Mouse (Mus musculus) regulatory T cell (primary cell): ENCODE data around the gene Ccdc106.

Experiments used
- in situ Hi-C: fragments of 300-600 bp; cut with MboI, MseI; formaldehyde crosslinking; loops from one replicate; pipeline ENCODE4 v1.15.1; 2025; ENCODE audit warnings: high pct_unique_total_duplicates

The Ccdc106 gene

DNA sequence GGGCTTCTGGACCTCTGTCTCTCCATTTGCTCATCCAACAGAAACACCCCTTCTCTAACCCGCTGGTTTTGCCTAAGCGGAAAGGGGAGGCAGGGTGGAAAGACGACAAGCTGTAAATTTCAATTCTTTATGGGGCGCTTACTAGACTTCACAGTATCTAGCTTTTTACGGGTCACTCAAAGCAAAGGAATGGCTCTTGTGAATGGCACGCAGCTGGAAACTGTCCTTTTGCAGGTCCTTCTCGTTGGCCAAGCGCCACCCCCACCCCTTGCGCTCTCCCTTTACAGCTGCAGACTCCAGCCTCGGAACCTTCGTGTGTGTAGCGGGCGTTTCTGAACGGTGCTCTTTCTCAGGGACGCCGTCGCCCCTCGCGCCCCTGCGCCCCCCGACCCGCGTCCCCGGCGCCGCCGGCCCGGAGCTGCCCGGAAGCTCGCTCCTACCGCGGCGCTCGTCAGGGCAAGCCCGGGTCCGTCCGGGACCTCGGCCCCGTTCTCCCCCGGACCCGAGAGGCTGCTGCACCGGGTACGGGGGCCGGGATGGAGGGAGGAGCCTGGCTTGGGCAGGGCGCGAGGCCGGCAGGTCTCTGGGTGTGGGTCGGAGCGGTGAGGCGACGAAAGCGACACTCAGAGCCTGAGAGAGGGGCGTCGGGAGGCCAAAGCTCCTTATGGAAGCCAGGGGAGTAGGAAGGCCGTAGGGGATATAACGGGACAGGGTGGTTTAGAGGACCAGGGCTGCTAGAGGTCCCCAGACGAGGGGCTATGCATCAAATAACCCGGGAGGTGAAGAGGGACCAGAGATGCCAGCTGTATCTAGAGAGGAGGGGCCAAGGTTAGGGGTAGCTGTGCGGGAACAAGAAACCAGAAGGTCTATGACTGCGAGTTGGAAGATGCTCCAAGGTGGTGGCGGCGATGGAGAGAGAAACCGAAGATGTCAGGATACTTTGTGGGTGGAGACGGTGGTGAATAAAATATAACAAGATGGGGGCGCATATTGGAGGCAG, 31.1 kb downstream of the Ccdc106 start, which contains the start of gene Zfp580:
TSS of gene Zfp580 (plus strand) at position 346 of the 1,000 bp plus-strand sequence.
- in situ Hi-C loops, result loop anchor here (5.0 to 25.0 kb wide), 2 partner anchors 109 to 914 kb away; partner anchors contain the start of gene Leng8

DNA sequence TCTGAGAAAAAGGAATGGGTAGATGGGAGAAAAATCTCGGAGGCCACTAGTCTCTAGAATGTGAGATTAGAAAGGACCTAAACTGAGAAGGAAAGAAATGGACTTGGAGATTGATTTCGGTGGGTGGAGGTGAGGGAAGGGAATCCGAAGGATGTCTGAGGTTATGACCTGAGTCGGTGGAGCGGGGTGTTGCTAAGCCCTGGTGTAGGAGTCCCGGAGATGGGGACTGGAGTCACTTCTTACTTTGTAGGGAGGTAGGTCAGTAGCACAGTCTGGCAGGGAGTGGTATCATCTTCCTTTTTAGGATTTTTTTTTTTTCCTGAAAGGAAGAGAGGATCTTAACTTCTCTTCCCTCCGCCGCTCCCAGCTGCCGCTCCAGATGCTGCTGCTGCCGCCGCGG, 32.1 kb downstream of the Ccdc106 start:
- in situ Hi-C loops, result loop anchor here (5.0 to 25.0 kb wide), 2 partner anchors 110 to 915 kb away; partner anchors contain the start of gene Leng8

DNA sequence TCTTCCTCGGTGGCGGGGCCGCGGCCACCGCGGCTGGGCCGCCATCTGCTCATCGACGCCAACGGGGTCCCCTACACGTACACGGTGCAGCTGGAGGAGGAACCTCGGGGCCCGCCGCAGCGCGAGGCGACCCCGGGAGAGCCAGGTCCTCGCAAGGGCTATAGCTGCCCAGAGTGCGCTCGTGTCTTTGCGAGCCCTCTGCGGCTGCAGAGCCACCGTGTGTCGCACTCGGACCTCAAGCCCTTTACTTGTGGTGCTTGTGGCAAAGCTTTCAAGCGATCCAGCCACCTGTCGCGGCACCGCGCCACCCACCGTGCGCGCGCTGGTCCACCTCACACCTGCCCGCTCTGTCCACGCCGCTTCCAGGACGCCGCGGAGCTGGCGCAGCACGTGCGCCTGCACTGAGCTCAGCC, 32.6 kb downstream of the Ccdc106 start:
- in situ Hi-C loops, result loop anchor here (5.0 to 25.0 kb wide), 2 partner anchors 111 to 916 kb away; partner anchors contain the start of gene Leng8

DNA sequence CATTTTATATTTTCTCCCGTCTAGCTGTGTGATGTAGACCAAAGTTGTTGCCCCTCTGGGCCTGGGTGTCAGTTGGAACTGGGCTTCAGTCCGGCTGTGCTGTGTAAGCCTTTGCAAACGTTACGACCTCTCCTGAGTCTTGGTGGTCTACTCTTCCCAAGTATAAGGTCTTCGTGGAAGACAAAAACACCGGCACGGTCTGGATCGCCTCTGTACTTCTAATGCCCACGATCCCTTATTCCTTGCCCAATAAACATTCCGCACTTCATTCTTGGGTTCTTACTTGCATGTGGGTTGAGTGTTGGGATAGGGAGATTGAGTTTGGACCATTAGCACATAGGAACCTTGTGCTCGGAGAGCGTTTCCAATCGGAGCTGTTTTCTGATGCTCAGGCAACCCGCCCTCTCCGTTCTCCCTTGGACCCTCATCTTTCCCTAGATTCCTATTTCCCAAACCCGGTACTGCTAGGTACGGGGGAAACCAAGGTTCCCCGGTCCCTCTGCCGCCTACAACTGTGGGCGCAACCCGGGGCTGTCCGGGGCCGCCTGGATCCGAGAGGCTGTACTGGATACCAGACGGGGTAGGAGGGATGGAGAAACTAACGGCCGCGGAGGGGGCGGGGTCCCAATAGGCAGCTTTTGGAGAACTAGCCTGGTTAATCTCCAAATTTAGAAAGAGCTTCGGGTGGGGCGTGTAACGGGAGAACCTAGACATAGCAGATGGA, 33.3 kb downstream of the Ccdc106 start:
- in situ Hi-C loops, result loop anchor here (5.0 to 25.0 kb wide), 2 partner anchors 111 to 916 kb away; partner anchors contain the start of gene Leng8

DNA sequence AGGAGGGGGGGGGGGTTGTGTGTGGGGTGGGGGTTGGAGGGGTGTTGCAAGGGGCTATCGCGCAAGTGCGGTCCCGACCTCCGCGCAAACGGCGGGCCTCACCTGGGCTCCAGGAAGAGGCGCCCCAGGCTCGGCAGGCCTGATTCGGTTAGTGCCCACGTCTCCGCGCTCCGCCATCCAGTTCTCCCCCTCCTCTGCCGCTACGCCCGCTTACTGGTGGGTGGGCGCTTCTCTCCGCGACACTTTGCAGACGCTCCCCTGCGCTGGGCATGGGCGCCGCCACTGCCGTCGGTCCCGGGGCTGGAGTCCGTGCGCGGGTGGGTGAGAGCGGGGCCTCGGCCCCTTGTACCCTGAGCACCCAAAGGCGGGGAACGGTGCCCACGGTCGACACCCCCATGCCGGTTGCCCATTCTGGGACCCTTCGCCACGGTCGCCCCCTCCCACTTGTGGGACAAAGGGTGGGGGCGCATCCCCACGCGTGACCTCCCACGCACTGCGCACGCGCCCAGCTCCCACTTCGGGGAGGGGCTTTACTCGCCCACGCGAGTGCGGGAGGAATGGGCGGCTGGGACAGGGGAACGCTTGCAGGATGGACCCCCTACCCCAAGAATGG, 36.4 kb downstream of the Ccdc106 start:
- in situ Hi-C loops, result loop anchor here (5.0 to 25.0 kb wide), 2 partner anchors 34 to 919 kb away; partner anchors contain the start of genes Ccdc106, Leng8 and Zfp865

DNA sequence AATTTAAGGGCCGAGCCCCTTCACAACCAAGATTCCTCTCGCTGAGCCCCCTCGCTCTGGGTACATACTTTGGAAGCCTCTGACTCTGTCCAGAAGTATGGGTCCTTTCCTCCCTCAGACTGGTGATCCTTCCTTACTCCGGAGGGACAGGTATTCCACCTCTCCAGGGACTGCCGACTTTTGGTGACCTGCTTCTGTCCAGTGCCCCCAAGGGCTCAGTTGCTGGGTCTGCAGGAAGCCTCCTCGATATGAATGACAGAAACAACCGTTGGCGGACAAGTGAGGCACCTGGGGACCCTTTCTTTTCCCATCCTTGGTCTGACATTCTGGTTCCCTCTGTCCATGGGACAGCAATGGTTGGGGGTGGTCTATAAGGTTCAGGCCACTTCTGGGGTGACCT, 37.0 kb downstream of the Ccdc106 start:
- in situ Hi-C loops, result loop anchor here (5.0 to 25.0 kb wide), 2 partner anchors 35 to 920 kb away; partner anchors contain the start of genes Ccdc106, Leng8 and Zfp865

DNA sequence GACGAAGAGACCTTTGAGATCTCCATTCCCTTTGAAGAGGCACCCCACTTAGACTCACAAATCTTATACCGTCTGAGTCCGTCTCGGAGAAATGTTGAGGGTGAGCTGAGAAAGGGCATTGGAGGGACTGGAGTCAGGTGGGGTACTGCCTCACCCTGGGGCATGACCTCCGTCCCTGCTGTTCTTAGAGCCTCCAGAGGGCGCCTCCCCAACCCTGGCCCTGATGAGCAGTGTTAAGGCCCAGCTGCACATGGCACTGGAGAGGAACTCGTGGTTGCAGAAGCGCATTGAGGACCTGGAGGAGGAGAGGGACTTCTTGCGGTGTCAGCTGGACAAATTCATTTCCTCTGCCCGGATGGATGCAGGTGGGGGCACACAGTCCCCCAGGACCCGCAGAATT, 37.5 kb downstream of the Ccdc106 start:
- in situ Hi-C loops, result loop anchor here (5.0 to 25.0 kb wide), 2 partner anchors 36 to 921 kb away; partner anchors contain the start of genes Ccdc106, Leng8 and Zfp865

DNA sequence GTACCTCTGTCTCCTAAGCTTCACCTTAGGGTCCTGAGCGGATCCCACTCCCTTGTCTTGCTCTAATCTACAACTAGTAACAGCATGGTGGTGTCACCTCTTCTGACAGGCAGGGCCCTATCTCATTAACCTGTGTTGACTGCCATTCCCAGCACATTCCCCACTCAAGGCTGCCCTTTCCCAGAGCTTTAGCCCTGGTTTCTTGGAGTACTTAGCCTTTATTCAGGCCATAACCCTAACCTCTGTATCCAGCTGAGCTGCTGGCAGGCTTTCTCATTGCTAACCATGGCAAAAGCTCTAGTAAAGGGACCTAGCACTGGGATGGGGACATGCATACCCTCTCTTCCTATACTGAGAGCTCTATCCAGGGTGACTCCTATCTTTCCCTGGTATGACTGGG, 38.3 kb downstream of the Ccdc106 start:
- in situ Hi-C loops, result loop anchor here (5.0 to 25.0 kb wide), 2 partner anchors 36 to 921 kb away; partner anchors contain the start of genes Ccdc106, Leng8 and Zfp865

DNA sequence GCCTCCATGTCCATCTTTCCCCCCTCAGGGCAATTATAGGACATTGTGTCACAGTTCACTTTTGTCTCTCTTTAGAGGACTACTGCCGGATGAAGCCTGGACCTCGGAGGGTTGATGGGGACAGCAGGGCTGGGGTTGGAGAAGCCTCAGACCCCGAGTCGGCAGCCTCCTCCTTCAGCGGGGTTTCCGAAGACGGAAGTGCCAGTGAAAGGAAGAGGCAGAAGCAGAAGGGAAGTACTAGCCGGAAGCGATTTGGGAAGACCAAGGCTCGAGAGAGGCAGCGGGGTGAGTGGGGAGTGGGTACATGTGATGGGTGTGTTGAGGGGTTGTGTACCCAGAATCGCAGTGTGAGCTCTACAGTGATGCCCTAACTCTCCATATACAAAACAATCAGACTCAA, 39.1 kb downstream of the Ccdc106 start:
- in situ Hi-C loops, result loop anchor here (5.0 to 25.0 kb wide), 2 partner anchors 37 to 922 kb away; partner anchors contain the start of genes Ccdc106, Leng8 and Zfp865

DNA sequence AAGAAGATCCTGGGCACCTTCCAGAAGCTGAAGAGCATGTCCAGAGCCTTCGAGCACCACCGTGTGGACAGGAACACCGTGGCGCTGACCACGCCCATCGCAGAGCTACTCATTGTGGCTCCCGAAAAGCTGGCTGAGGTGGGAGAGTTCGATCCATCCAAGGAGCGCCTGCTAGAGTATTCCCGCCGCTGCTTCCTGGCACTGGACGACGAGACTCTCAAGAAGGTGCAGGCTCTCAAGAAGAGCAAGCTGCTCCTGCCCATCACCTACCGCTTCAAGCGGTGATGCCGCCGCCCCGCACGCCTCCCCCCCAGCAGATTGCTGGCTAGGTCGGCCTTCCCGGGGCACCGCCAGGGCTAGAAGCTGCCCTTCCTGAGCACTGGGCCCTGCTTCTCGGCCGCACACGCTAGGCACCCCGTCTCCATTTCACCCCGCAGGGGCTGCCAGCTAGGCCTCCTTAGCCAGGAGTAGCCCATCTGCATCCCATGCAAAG, 39.9 kb downstream of the Ccdc106 start:
- in situ Hi-C loops, result loop anchor here (25.0 kb wide), 1 partner anchor 923 kb away; the partner anchor contains the start of gene Leng8

DNA sequence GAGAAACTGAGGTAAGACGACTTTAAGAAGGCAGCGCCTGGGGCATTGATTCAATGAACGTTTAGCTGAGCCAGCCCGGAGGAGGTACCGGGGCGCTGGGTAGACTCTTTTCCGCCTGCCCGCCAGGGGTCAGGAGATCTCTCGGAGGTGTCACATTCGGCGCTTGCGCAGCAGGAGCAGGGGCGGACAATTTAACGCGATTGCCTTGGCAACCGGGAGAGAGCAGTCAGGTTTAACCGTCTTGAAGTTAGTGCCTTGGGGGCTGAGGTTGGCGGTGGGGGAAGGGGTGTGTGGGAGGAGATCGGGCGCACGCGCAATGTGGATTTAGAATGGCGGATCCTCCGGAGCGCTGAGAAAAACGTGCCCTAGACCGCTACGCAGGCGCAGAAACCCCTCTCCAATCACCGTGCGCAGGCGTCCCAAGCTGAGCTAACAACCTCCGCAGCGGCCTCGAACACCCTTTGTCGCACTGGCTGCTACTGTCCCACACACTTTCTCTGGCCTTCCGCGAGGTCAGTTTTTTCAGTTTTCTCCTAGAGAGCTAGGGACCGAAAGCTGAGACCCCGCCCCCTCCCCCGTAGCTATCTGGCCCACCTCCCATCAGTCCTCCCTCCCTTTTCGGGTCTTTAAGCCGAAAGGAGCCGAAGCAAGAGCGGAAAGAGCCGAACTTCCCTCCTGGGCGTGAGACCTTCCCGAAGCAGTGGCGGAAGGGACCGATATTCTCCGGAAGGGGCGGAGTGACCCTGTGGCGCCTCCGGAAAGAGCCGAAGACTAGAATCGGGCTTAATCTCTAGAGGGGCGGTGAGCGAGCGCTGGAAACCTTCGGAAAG, 40.8 kb downstream of the Ccdc106 start:
- in situ Hi-C loops, result loop anchor here (25.0 kb wide), 1 partner anchor 924 kb away; the partner anchor contains the start of gene Leng8

DNA sequence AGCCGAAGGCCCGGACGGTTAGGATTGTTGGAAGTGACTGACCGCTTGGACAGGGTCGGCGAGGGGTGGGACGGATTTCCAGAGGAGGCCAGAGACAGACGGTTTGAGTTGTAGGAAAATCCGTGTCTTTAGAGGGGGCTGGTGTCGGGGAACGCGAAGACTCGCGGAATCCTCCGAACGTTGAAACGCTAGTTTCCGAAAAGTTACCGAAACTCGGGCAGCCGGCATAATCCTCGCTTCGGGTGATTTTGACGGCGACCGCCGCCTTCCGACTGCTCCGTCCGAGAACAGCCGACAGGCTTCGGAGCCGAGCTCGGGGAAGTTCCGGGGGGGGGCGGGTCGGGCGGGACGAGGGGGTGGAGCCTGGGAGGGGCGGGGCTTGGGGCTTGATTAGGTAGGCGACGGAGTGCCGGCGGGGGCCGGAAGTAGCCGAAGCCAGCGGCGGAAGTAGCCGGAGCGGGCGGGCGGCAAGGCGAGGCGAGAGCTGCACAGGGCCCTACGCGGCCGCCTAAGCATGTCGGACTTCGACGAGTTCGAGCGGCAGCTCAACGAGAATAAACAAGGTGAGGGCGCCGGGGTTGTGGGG, 41.5 kb downstream of the Ccdc106 start, which contains the start of gene U2af2:
TSS of gene U2af2 (plus strand) at position 370 of the 586 bp plus-strand sequence.
- in situ Hi-C loops, result loop anchor here (25.0 kb wide), 1 partner anchor 925 kb away; the partner anchor contains the start of gene Leng8

DNA sequence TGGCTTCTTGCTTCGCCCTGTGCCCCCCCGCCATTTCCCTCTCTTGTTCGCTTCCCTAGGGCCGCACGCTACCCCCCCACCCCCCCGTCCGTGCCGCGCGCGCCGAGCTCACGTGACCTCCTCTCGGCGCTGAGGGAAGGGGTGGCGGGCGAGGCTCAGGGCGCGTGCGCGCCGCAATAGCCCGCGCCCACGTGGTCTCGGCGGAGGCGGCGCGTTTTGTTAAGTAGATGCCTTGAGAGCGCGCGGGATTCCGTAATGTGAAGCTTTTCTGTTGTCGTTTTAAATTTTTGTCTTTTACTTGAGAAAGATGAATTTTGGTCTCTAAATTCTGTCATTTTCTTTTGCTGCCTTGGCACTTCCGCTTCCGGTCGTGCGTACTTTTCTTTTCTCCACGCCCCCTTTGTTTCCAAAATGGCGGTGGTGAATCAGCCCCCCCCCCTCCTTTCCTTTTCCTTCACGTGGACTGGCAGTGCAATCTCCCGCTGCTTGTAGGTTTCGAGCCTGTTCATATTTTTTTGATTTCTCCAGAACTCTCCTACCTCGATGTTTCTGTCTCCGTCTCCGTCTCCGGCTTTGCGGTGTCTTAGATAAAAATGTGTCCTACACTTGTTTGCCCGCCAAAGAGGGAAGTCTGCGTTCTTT, 42.1 kb downstream of the Ccdc106 start:
- in situ Hi-C loops, result loop anchor here (25.0 kb wide), 1 partner anchor 925 kb away; the partner anchor contains the start of gene Leng8

DNA sequence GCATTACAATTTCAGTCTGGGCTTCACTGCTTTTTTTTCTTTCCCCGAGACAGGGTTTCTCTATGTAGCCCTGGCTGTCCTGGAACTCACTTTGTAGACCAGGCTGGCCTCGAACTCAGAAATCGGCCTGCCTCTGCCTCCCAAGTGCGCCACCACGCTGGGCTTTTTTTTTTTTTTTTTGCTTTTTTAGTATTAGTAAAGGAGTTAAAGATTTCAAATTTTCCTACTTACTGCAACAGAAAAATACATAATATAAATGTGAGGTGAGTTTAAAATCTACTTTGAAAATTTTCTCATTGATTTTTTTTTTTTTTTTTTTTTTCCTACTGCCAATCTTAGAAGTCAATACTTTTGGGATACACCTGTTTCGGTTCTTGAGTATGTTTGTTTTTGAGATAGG, 44.5 kb downstream of the Ccdc106 start:
- in situ Hi-C loops, result loop anchor here (25.0 kb wide), 1 partner anchor 928 kb away; the partner anchor contains the start of gene Leng8

DNA sequence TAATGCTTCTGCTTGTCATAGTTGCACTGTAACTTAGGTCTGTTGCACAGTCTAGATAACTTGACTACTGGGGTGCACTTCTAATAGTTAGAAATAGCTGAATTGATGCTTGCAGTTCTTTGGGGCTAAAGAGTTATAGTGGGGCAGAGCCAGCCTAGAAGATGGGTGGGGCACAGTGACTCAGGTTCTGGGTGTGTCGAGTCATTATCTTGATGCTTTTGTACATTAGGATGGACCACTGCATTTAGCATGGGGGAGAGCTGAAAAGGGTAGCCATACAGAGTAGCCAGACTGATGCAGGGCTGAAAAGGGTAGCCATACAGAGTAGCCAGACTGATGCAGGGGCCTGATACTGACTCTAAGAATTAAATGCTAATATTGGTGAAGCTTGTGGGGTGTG, 53.2 kb downstream of the Ccdc106 start:
- in situ Hi-C loops, result loop anchor here (25.0 kb wide), 1 partner anchor 936 kb away; the partner anchor contains the start of gene Leng8

DNA sequence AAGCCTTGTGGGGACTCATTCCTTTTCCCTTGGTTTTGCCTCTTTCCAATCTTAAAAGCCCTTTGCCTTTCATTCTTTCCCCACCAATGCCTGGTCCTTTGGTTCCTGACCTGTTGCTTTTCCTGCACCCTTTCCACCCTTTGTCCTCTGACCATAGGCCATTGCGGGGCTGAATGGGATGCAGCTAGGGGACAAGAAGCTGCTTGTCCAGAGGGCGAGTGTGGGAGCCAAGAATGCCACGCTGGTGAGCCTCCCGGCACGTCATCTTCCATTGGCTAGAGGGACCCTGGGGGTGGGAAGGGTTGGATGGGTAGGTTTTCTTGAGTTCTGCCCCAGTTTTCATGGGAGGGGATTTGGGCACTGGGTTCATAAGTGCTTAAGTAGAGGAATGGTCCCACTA, 54.6 kb downstream of the Ccdc106 start:
- in situ Hi-C loops, result loop anchor here (25.0 kb wide), 1 partner anchor 938 kb away; the partner anchor contains the start of gene Leng8

DNA sequence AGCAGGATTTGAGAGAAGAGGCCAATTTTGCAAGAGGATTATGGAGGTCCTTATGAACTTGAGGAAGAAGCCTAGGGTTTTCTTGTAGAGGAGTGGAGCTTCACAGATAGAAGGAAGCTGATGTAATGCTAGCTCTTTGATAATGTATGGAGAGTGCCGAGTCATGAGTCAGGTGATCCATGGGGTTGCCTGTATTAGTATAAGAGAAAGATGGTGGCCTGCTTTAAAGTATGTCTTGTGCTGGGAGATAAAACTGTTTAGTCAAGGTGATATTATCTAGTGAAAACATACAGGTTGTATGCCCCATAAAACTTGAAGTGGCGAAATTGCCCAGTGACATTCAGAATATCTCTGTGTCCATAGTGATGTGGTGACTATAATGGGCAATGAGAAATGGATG, 56.6 kb downstream of the Ccdc106 start:
- in situ Hi-C loops, result no loop called here

DNA sequence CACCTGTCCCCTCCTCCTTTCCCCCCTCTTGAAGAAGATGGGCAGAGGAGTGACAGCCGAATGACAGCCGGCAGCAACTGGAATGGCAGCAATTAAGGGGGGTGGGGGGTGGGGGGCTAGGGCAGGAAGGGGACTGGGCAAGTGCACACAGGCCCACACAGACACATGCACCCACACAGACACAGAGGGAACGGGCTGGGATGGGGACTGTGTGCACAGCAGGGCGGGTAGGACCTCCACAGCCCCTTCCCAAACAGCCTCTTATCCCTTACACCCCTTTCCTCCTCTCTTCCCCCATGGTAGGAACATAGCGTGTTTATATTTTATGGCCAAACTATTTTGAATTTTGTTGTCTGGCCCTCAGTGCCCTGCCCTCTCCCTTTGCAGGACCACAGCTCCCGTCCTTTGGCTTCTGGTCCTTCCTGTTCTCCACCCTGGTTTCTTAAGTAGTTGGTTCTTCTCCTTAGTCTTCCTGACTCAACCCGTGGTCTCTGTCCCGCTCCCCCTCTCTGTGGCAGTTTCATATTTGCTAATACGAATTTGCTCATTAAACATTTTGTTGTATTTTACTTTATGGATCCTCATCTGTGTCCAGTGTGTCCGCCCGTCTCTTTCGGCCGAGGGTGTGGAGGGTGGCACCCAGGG, 59.1 kb downstream of the Ccdc106 start:
- in situ Hi-C loops, result loop anchor here (10.0 kb wide), 1 partner anchor 1105 kb away; no protein-coding TSS in a partner anchor
